Mouse (Mus musculus) limb, embryonic 11.5 days (tissue): ENCODE measurements around the gene Elmo1. TPM values are rescaled to one million over a fixed set of nuclear protein-coding genes. Genes with fewer than 3 reads are reported as not detected.

Source experiments
- ATAC-seq: fragments of 200-750 bp; cut with Nextera tagmentation; 2 replicates; pipeline ENCODE4 v1.8.0; 2017; ENCODE audit warnings: low read depth; ENCODE audit not compliant: insufficient number of reproducible peaks, low FRiP score, low TSS enrichment
- DNase-seq: peaks from one replicate; pipeline ENCODE4 v3.0.0-alpha.2; 2015; ENCODE audit warnings: low spot score
- H3K27ac ChIP-seq: fragments of 300-500 bp; sonication (generic); replicated peaks from 2 replicates; pipeline ENCODE4 v1.5.1; 2014; ENCODE audit warnings: low read depth, mild to moderate bottlenecking, low read length
- H3K27me3 ChIP-seq: fragments of 300-500 bp; sonication (generic); 2 replicates; pipeline ENCODE4 v1.6.1; 2014; ENCODE audit warnings: mild to moderate bottlenecking, low read length, mixed read lengths; ENCODE audit not compliant: control insufficient read depth, insufficient read depth
- H3K36me3 ChIP-seq: fragments of 300-500 bp; sonication (generic); 2 replicates; pipeline ENCODE4 v1.6.1; 2014; ENCODE audit warnings: mild to moderate bottlenecking, low read length, moderate library complexity, mixed read lengths; ENCODE audit not compliant: control insufficient read depth, insufficient read depth
- H3K4me1 ChIP-seq: fragments of 300-500 bp; sonication (generic); 2 replicates; pipeline ENCODE4 v1.6.1; 2014; ENCODE audit warnings: low read length, mixed read lengths; ENCODE audit not compliant: control insufficient read depth, insufficient read depth
- H3K4me2 ChIP-seq: fragments of 300-500 bp; sonication (generic); 2 replicates; pipeline ENCODE4 v1.6.1; 2014; ENCODE audit warnings: low read depth, mild to moderate bottlenecking, moderate library complexity; ENCODE audit not compliant: severe bottlenecking
- H3K4me3 ChIP-seq: fragments of 300-500 bp; sonication (generic); 2 replicates; pipeline ENCODE4 v1.5.1; 2014; ENCODE audit warnings: low read depth, low read length
- H3K9ac ChIP-seq: fragments of 300-500 bp; sonication (generic); 2 replicates; pipeline ENCODE4 v1.6.1; 2014; ENCODE audit warnings: mild to moderate bottlenecking, low read length
- H3K9me3 ChIP-seq: fragments of 300-500 bp; sonication (generic); 2 replicates; pipeline ENCODE4 v1.6.1; 2016; ENCODE audit warnings: low read length; ENCODE audit not compliant: control insufficient read depth
- WGBS: fragments of 180-500 bp; shearing (Covaris S2); extraction: QIAGEN DNeasy Blood & Tissue Kit; methylation state at CpG from one replicate; pipeline ENCODE4 v1.1.7; 2014; 5-methylcytosine and 5-hydroxymethylcytosine counted together
- polyA plus RNA-seq: library from polyadenylated mRNA; unstranded; fragments of >200 nt; fragmentation: Nextera tagmentation; extraction: Ambion mirVana; gene quantifications from 2 replicates; pipeline ENCODE4 v1.2.1, GENCODE M21; 2014

The Elmo1 gene
- polyA plus RNA-seq, 1 experiment from 2014 or later, result 9.6 TPM

GRCm38 (mm10) chr13:20313345-20313744, 222.9 kb downstream of the Elmo1 start:
- Histone ChIP-seq H3K4me3 (no peak overlapping the region), H3K9ac (no peak overlapping the region)
- 94% methylated on average over 6 of the region's 6 CpGs for WGBS

GRCm38 (mm10) chr13:20316139-20316538, 225.7 kb downstream of the Elmo1 start:
- H3K36me3 ChIP-seq, result no peaks in the 10 kb centered on the region
- H3K4me3 ChIP-seq, result no peak overlapping the region
- no peaks in the 10 kb centered on the region for H3K4me1 ChIP-seq
- 90% methylated on average over 11 of the region's 11 CpGs for WGBS
- no peak overlapping the region for H3K4me2 ChIP-seq
- no peak overlapping the region for H3K27ac ChIP-seq
- H3K9ac ChIP-seq, result no peak overlapping the region
- no peak for ATAC-seq
- no peak for DNase-seq
- H3K9me3 ChIP-seq, result no peaks in the 10 kb centered on the region
- H3K27me3 ChIP-seq, result no peaks in the 10 kb centered on the region

More at GRCm38 (mm10) chr13:20313345-20313744, 222.9 kb downstream of the Elmo1 start:
- Histone ChIP-seq H3K36me3 (no peaks in the 10 kb centered on the region), H3K9me3 (no peaks in the 10 kb centered on the region), H3K27me3 (no peaks in the 10 kb centered on the region), H3K4me1 (no peaks in the 10 kb centered on the region), H3K27ac (no peak overlapping the region), H3K4me2 (no peak overlapping the region)
- DNase-seq, result no peak
- ATAC-seq, result no peak

- Histone ChIP-seq H3K4me2 (no peak overlapping the region), H3K9me3 (no peaks in the 10 kb centered on the region), H3K4me1 (no peaks in the 10 kb centered on the region), H3K27ac (no peak overlapping the region), H3K36me3 (no peaks in the 10 kb centered on the region), H3K9ac (no peak overlapping the region), H3K4me3 (no peak overlapping the region), H3K27me3 (no peaks in the 10 kb centered on the region)
- DNase-seq, result no peak
- WGBS, result 78% methylated on average over 3 of the region's 3 CpGs
- no peak for ATAC-seq
Measured at GRCm38 (mm10) chr13:20318615-20319219, 228.3 kb downstream of the Elmo1 start.

- H3K4me1 ChIP-seq, result no peaks in the 10 kb centered on the region
- 86% methylated on average over 5 of the region's 5 CpGs for WGBS
- no peak overlapping the region for H3K27ac ChIP-seq
- no peaks in the 10 kb centered on the region for H3K9me3 ChIP-seq
- no peak overlapping the region for H3K4me2 ChIP-seq
- H3K4me3 ChIP-seq, result no peak overlapping the region
- DNase-seq (no peak), ATAC-seq (no peak)
- H3K9ac ChIP-seq, result no peak overlapping the region
- H3K36me3 ChIP-seq, result no peaks in the 10 kb centered on the region
- H3K27me3 ChIP-seq, result no peaks in the 10 kb centered on the region
Measured at GRCm38 (mm10) chr13:20320232-20320631, 229.8 kb downstream of the Elmo1 start.

GRCm38 (mm10) chr13:20323478-20323877, 233.1 kb downstream of the Elmo1 start:
- 88% methylated on average over 4 of the region's 4 CpGs for WGBS
- Histone ChIP-seq H3K27me3 (no peaks in the 10 kb centered on the region), H3K36me3 (no peaks in the 10 kb centered on the region), H3K9ac (no peak overlapping the region), H3K27ac (no peak overlapping the region), H3K4me1 (no peaks in the 10 kb centered on the region), H3K4me2 (no peak overlapping the region), H3K4me3 (no peak overlapping the region), H3K9me3 (no peaks in the 10 kb centered on the region)
- DNase-seq (no peak), ATAC-seq (no peak)

- no peak for ATAC-seq
Measured at GRCm38 (mm10) chr13:20327064-20327463, 236.7 kb downstream of the Elmo1 start.

GRCm38 (mm10) chr13:20327975-20328374, 237.6 kb downstream of the Elmo1 start:
- no peaks in the 10 kb centered on the region for H3K4me1 ChIP-seq
- no peak for ATAC-seq
- no peaks in the 10 kb centered on the region for H3K27me3 ChIP-seq
- H3K9ac ChIP-seq, result no peak overlapping the region
- H3K4me3 ChIP-seq, result no peak overlapping the region
- no peak for DNase-seq
- no peaks in the 10 kb centered on the region for H3K36me3 ChIP-seq
- no peak overlapping the region for H3K4me2 ChIP-seq
- H3K27ac ChIP-seq, result no peak overlapping the region
- no peaks in the 10 kb centered on the region for H3K9me3 ChIP-seq
- WGBS, result 39% methylated on average over 3 of the region's 3 CpGs

More at GRCm38 (mm10) chr13:20327064-20327463, 236.7 kb downstream of the Elmo1 start:
- 95% methylated on average over 4 of the region's 4 CpGs for WGBS
- H3K4me2 ChIP-seq, result no peak overlapping the region
- H3K4me1 ChIP-seq, result no peaks in the 10 kb centered on the region
- no peak overlapping the region for H3K4me3 ChIP-seq
- H3K27ac ChIP-seq, result no peak overlapping the region
- H3K36me3 ChIP-seq, result no peaks in the 10 kb centered on the region
- H3K9ac ChIP-seq, result no peak overlapping the region
- H3K27me3 ChIP-seq, result no peaks in the 10 kb centered on the region
- H3K9me3 ChIP-seq, result no peaks in the 10 kb centered on the region
- DNase-seq, result no peak

GRCm38 (mm10) chr13:20328672-20329071, 238.3 kb downstream of the Elmo1 start:
- no peak overlapping the region for H3K4me2 ChIP-seq
- no peak overlapping the region for H3K27ac ChIP-seq
- DNase-seq (no peak), ATAC-seq (no peak)
- no peaks in the 10 kb centered on the region for H3K4me1 ChIP-seq
- H3K9me3 ChIP-seq, result no peaks in the 10 kb centered on the region
- no peak overlapping the region for H3K9ac ChIP-seq
- WGBS, result 80% methylated on average over 1 of the region's 1 CpGs
- H3K27me3 ChIP-seq, result no peaks in the 10 kb centered on the region
- no peaks in the 10 kb centered on the region for H3K36me3 ChIP-seq
- H3K4me3 ChIP-seq, result no peak overlapping the region

- DNase-seq, result no peak
- H3K27ac ChIP-seq, result no peak overlapping the region
Measured at GRCm38 (mm10) chr13:20330954-20331353, 240.6 kb downstream of the Elmo1 start.

More at GRCm38 (mm10) chr13:20330954-20331353, 240.6 kb downstream of the Elmo1 start:
- H3K4me1 ChIP-seq, result no peaks in the 10 kb centered on the region
- no peak overlapping the region for H3K4me3 ChIP-seq
- H3K4me2 ChIP-seq, result no peak overlapping the region
- WGBS, result 91% methylated on average over 7 of the region's 7 CpGs
- no peaks in the 10 kb centered on the region for H3K27me3 ChIP-seq
- H3K36me3 ChIP-seq, result no peaks in the 10 kb centered on the region
- H3K9me3 ChIP-seq, result no peaks in the 10 kb centered on the region
- no peak for ATAC-seq
- no peak overlapping the region for H3K9ac ChIP-seq
